Mouse (Mus musculus) kidney, postnatal 14 days (tissue): ENCODE measurements around the gene Zfp593.
"Not testable (repeated sequence)": the region's sequence is repeated elsewhere in the genome, so short reads cannot be mapped to it uniquely, and the experiment has no call there.

Experiments used
- DNase-seq: peaks from one replicate; pipeline ENCODE4 v3.0.0; 2022; ENCODE audit warnings: mixed read lengths

Zfp593 gene

DNA sequence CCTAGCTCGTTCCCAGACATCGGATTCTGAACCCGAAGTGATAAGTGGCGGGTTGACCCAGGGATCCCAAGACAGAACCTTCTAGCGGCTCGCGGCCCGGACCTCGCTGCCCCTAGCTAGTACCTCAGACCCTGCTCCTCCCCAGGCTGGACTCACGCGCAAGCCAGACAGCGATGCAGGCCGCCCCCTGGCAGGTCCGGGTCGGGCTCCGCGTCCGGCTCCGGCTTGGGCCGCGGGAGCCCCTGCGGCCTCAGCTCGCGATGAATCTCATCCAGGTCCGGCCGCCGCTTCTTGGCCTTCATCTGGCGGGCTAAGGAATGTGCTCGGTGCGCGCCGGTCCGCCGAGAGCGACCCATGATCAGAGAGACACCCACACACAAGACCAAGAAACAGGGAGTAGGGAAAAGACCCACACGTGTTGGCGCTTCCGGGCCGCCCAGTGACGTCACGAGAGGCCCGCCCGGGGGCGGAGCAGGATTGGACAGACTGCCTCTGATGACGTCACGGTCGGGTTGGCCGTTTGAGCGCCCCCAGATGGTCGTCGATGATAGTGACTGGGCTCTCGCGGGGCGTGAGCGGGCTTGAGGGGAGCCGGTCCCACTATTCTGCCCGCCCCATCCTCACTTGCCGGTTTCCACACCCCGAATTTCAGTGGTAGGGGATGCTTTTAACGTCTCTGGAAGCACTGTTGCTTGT, at the start of gene Zfp593:
Gene Zfp593, minus strand, starts transcription at position 445 of the 696 bp plus-strand sequence.
- peak; percentile 96 for DNase-seq

DNA sequence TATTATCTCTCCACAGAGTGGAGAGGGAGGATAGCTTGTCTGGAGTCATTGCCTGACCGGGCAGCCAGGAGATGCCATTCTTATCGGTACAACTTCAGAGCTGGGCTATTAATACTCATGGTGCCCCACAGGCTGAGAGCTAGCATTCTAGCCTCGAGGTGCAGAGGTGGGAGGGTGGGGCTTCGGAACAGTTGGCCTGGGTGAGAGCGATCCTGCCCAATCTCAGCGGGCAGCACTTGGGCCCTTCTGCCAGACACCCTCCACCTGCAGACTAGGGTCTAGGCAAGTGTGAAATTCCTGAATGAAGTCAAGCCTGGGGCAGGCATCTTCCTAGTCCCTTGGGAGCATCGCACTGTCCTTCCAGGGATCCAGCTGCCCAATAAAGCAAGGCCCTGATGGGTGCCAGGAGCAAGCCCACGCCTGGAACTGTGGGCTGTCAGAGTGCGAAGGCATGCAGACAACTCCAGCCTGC, 48.3 kb upstream of the Zfp593 start:
- no peak for DNase-seq

DNA sequence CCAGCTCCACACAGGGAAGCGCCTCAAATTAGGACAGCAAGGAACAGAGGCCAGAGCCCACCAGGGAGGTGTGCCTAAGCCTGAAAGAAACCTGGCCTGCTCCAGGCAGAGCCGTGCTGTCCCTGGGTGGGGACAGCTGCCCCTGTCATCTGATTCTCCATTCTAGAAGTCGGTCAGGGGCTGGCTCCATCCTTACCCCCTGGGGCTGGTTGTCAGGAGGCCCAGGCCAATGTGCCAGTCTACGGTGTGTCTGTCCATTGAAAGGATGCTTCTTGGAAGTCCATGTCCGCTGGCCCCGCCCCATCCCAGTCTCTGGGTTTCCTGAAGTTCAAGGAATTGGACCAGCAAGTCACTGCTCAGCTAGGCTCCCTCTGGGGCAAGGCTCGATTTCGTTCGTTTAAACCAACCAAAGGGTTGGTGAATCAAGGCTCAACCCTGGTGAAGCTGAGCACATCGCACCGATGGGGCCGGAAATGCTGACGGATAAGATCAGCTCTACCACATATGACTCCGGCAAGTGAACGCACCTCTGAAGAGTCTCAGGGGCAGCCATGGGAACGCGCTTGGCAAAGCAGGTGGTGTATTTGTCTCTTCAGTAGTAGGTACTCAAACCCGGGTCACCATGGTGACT, 47.8 kb upstream of the Zfp593 start:
- no peak for DNase-seq

DNA sequence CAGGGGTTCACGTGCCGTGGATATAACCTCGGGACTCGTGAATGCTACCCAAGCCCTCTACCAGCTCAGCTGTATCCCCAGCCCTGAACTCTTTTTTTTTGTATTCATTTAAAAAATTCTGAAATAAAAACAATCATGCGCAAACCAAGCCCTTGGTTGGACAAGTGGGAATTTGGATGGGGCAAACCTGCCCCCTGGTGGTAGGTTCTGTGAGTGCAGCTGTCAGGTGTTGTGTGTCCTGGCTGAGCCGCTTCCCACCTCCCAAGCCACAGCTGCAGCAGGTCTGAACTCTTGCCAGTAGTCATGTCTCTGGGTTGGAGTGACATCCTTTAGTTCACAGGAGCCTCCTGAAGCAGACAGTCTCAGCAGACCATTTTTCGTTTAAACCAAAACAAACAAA, 46.7 kb upstream of the Zfp593 start:
- peak; percentile 80 for DNase-seq

DNA sequence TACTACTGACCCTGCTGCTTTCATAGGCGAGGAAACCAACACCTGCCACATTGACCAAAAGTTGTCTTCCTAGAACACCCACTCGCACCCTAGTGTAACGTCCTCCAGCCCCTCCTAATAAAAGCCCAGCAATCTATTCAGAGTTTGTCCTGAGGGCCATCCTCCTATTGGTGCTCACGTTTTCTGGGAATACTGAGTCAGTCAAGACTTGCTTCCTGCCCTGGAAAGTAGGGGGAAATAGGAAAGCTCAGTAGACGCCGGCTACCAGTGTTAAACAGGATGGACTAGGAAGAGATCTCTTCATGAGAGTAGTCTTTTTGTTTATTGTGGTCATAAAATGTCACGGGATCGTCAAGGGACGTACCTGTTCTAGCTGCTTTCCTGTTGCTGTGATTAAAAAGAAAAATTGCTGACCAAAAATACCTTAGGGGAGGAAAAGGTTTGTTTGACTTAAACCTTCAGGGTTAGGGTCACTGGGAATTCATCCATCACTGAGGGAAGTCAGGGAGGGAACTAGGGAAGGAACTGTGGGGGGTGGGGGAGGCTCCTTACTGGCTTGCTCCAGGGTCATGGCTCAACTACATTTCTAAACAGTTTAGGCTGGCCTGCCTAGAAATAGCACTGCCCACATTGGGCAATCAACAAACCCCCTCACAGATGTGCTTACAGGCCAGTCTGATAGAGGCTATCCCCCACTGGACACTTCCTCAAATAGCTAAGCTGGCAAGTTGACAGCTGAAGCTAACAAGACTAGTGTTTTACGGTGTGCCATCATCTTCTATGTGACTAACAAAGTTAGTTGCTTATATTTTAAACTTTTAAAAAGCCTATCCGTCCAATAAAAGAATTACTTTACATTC, 43.2 kb upstream of the Zfp593 start:
- DNase-seq = peak; percentile 40

DNA sequence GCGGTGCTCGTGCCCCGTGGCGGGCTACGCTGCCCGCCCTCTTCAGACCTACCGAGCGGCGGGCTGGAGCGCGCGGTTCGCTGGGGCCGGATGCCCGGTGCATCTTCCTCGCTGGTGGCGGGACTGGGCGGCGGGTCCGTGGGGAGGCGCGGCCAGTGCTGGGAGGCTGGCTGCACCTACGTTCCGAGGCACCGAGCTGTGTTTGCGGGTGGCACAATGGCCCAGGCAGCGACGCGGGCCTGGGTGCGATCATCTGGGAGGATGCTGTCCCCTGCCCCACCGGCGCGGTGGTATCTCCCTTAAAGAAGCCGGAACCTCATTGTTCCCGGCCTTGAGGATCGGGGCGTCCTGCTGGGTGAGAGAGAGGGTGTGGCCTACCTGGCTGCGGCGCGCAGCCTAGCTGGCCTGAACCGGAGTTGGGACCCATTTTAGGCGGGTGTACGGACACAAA, 42.2 kb upstream of the Zfp593 start, which contains the start of gene Pdik1l:
Gene Pdik1l, minus strand, starts transcription at position 321 of the 451 bp plus-strand sequence.
- DNase-seq = peak; percentile 85

DNA sequence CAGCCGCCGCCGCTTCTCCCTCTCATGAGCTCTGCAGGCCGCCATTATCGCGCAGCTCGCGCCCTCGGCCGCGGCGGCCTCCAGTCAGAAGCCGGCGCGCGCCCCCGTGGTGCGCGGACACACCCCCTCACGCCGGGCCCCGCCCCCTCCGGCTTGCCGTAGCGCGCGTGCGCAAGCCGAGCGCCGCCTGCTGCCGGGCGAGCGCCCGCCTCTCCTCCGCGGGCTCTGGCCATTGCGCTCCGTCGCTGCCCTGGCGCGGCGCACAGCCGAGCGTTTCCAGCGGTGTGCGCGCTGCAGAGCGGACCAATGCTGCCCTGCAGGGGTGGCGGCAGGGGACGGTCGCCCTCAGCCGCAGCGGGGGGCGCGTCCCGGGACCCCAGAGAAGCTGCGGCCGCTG, 41.8 kb upstream of the Zfp593 start:
- DNase-seq = peak; percentile 98

DNA sequence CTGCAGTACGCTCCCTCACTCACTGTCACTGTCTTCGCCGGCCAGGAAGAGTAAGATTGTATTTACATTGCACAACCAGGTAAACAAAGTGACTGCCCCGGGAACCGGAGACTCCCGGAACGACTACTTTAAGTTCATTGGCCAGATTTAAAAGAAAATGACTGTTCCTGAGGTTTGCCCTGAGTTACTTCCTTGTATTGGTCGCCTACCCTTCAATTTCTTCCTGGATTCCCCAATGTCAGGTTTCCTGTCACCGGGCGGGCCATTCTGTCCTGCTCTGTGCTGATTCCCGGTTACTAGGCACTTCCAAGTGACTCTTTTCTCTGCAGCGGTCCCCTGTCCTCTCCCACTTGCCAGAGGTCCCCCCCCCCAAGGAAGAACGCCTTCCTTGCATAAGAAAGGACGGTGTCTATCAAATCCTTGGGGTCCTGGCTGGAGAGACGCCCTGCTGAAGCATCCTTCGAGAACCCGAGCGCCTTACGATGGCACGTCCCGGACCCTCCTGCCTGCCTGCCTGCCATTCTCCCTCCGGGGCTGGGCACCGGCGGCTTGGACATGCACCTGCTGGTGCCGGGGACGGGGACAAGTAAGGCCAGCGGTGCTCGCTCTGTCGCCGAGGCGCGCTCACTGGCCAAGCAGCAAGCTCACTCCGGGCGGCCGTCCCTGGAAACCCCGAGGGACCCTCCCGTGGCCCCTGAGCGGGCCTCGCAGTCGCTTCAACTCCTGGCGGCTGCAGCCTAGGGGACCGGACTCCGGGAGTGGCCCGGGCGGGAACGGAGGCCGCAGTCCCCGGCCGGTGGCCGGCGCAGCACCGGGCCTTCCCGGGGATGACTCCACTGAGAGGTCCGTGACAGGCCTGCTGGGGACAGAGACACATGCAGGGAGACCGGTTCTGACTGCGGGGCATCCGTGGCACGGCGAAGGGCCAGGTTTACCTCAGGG, 41.1 kb upstream of the Zfp593 start:
- DNase-seq = no peak

DNA sequence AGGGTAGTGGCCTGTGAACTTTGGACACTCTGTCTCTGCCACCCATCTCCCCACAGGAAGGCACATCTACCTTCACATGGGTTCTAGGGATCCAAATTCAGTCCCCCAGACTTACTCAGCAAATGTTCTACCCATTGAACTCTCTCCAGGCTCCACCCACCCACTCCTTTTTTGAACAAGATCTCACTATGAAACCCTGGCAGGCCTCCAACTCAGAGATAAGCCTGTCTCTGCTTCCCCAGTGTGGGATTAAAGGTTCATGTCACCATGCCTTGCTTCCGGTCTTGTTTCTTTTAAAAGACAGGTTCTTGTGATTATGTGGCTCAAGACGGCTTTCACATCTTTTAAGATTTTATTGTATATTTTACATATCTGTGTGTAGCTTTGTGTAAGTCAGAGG, 39.5 kb upstream of the Zfp593 start:
- DNase-seq = no peak

DNA sequence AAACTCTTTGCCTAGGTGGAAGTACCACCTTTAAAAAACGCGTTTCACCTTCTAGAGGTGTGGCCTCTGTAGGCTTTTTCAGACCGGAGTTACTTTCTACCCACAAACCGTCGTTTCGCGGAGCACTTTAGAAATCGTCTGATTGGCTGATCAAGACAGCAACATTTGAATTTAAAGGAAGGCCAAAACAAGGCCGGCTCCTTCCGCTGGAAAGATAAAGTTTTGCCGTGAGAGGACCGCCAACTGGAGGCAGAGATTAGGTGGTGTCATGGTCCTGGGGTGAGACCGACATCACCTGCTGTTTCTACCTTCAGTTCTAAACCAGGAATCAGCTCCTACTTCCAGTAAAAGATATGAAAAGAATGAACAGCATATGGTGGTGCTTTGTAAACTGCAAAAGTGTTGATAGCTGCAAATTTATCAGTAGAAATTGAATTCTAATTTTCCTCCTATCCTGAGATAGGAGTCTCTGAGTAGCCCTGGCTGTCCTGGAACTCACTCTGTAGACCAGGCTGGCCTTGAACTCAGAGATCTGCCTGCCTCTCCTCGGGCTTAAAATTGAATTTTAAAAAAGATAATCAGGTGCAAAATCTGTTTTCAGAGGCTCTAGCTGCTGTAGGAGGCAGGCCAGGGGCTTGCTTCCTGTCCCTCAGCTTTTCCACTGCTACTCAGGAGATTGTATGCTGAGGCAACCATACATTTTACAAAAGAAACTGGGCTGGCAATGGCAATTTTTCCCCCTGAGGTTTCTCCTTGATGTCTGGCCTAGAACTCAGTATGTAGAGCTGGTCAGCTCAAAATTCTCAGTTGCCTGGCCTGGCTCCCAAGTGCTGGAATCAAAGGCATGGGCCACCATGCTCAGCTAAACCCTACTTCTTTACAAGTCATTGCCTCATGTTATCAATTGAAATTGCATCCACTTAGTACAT, 28.3 kb upstream of the Zfp593 start:
- DNase-seq = peak; percentile 42

DNA sequence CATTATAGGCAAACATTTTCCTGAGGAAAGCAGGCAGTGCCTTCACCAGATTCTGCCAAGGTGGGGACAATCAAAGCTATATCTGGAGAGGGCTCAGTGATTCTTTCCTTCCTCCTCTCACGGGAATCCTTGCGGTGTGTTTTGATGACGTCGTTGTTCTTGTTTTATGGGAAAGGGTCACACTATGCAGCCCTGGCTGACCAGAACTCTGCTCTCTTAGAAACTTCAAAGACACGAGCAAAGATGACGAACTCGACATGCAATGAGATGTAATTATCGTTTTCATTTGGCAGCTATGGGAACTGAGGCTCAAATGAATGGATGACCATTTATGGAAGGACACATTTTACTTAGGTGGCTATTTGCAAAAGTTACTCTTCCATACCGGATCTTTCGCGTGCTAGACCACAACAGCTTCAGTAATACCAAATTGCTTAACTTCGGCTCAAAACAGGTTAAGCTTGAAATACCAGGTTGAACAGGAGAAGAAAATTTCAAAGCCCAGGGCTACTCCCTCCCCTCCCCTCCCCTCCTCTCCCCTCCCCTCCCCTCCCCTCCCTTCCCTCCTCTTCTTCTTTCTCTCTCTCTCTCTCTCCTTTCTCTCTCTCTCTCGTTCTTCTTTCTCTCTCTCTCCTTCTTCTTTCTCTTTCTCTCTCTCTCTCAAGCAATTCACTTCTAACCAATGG, 27.5 kb upstream of the Zfp593 start:
- no peak for DNase-seq

DNA sequence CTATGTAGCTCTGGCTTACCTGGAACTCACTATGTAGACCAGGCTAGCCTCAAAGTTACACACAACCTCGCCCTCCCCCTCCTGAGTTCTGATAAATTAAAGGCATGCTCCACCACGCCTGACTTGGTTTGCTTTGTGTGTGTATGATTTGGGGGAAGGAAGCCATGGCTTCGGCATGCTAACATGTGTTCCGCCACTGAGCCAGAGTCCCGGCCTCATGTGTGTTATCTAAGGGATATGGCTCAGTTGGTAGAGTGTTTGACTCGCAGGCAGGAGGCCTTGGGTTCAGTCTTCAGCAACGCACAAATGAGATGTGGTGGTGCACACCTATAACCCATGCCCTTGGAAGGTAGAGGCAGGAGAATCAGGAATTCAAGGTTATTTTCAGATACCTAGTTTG, 26.6 kb upstream of the Zfp593 start:
- no peak for DNase-seq

DNA sequence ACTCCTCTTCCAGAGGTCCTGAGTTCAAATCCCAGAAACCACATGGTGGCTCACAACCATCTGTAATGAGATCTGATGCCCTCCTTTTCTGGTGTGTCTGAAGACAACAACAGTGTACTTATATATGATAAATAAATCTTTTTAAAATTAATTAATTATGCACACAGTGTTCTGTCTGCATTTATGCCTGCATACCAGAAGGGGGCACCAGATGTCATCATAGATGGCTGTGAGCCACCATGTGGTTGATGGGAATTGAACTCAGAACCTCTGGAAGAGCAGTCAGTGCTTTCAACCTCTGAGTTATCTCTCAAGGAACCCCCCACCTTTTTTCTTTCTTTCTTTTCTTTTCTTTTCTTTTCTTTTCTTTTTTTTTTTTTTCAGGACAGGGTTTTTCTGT, 24.2 kb upstream of the Zfp593 start:
- not testable (repeated sequence) for DNase-seq

DNA sequence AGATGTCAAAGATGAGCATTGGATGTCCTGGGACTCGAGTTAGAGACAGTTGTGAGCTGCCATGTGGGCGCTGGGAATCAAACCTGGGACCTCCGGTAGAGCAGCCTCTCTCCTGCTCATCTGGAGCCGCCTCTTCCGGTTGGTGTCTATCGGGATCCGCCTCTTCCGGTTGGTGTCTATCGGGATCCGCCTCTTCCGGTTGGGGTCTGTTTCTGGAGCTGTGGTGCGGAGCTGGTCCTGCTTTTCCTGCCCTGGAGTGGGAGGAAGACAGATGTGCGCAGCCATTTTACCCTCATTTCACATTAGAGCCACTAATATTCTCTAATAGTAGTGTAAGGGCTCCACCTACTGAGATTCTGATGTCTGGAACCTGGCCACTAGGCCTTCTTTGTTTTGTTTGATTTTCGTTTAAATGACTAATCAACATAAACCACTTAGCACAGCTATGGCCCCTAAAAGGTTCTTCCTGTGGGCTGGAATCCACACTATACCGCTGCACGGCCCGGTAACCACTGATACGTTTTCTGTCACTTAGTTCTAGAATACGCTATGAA, 22.8 kb upstream of the Zfp593 start:
- DNase-seq = no peak

DNA sequence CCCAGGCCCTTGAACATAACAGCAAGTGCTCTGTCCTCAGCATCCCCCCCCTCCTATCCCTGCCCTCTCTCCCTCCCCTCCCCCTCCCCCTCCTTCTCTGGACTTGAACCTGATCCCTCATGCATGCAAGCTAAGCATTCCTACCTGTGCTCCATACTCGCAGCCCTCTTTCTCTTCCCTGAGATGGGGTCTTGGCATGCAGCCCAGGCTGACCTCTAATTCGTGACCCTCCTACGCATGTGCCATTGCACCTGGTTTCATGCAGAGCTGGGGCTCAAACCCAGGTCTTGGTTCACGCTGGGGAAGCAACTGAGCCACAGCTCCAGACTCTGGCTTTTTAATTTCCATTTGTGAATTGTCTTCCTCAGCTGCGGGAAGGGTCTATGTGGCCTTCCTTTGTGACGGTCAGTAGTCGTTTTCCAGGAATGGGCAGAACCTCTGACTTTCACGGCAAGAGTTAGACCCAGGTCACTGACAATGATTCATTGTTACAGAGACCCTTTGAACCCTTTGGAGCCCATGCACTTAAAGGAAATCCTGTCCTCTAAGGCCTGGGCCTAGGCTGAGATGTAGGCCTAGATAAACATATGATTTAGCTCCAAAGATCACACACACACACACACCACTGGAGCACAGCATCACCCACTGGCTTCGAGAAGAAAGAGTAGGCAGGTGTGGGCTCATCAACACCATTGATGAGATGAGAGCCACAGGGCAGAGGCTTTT, 20.6 kb upstream of the Zfp593 start:
- DNase-seq = peak; percentile 48

DNA sequence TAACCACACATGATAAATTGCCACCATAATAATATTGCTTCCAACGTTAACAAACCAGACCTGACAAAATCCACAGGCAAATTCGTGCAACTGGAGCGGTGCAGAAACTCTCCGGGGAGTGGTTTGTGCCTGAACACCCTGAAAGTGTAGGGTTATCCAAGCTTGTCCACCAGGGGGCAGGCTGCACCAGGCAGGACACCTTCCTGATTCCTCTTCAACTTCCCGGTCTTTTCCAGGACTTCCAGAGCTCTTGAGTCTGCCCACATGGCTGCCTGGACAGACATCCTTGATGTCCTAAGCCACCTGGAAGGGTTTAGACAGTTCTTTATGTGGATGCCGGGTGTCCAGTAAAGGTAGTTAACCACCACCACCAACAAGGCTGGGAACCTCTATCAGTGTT, 17.8 kb upstream of the Zfp593 start:
- peak; percentile 70 for DNase-seq

DNA sequence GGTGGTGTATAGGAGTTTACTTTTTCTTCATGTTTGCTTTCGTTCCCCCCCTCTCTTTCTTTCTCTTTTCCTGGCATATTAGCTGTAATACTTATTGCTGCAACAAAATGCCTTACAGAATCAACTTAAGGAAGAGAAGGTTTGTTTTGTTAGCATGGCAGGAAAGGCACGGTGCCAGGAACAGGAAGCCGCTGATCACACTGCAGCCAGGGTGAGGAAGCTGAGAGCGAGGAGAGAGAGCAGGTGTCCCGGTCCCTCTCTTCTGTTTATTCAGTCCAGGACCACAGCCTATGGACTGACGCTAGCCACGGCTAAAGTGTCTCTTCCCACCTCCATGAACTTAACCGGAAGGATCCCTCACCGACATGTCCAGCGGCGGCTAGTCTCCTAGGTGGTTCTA, 13.0 kb upstream of the Zfp593 start:
- DNase-seq = no peak

DNA sequence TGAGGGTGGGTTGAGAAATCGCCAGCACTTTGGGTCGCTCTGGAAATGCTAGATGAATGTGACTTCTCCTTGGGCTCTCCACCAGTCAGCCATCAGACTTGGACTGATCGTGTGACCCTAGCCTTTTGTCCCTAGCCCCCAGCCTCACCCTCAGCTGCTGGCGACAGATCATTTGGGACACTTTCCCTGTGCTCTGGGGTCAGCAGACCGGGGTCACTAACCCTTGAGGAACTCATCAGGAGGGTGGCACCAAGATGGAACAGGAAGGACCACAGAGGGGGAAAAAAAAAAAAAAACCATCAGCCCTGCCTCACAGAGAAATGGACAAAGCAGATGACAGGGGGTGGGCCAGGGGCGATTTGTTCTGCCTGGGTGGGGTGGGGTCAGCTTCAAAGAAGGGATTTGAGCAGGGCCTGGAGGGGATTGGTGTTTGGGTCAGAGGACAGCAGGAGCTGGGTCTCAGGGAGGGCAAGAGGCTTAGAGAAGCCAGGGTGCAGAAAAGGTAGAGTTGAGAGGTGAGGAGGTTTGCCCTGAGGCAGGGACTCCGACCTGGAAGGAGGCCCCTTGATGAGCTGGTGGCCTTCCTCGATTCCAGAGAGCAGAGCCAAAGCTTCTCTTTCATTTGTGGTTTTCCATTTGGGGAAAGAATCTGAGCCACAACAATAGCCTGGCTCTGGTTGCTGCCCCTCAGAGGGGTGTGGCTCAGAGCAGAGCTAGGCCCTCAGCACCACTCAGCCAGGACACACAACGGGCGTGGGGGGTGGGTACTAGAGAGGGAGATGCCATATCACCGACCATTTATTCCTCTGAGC, 12.0 kb upstream of the Zfp593 start:
- no peak for DNase-seq
